Mouse (Mus musculus) forebrain, embryonic 16.5 days (tissue): ENCODE data around the gene Fam57b. TPM values are rescaled to one million over a fixed set of nuclear protein-coding genes. Genes with fewer than 3 reads are reported as not detected.
A peak's percentile ranks its signal among the peaks of the same experiment; 100 is the strongest.

Experiments used
- ATAC-seq: fragments of 200-750 bp; cut with Nextera tagmentation; 2 replicates; pipeline ENCODE4 v1.8.0; 2017; ENCODE audit warnings: mild to moderate bottlenecking, moderate library complexity
- H3K27ac ChIP-seq: fragments of 300-500 bp; sonication (generic); 2 replicates; pipeline ENCODE4 v1.5.1; 2014; ENCODE audit warnings: low read length, control low read depth
- H3K27me3 ChIP-seq: fragments of 300-500 bp; sonication (generic); replicated peaks from 2 replicates; pipeline ENCODE4 v1.6.1; 2014; ENCODE audit warnings: low read length; ENCODE audit not compliant: control insufficient read depth, insufficient read depth
- H3K36me3 ChIP-seq: fragments of 300-500 bp; sonication (generic); 2 replicates; pipeline ENCODE4 v1.6.1; 2014; ENCODE audit not compliant: control insufficient read depth, insufficient read depth
- H3K4me1 ChIP-seq: fragments of 300-500 bp; sonication (generic); replicated peaks from 2 replicates; pipeline ENCODE4 v1.6.1; 2014; ENCODE audit warnings: low read length; ENCODE audit not compliant: control insufficient read depth, insufficient read depth
- H3K4me2 ChIP-seq: fragments of 300-500 bp; sonication (generic); 2 replicates; pipeline ENCODE4 v1.6.1; 2014; ENCODE audit warnings: mild to moderate bottlenecking, low read length, control low read depth
- H3K4me3 ChIP-seq: fragments of 300-500 bp; sonication (generic); replicated peaks from 2 replicates; pipeline ENCODE4 v1.5.1; 2014; ENCODE audit warnings: mild to moderate bottlenecking, low read length, control low read depth
- H3K9ac ChIP-seq: fragments of 300-500 bp; sonication (generic); replicated peaks from 2 replicates; pipeline ENCODE4 v1.6.1; 2014; ENCODE audit warnings: low read depth, low read length, control low read depth
- H3K9me3 ChIP-seq: fragments of 300-500 bp; sonication (generic); 2 replicates; pipeline ENCODE4 v1.6.1; 2016; ENCODE audit warnings: low read length; ENCODE audit not compliant: control insufficient read depth
- WGBS: fragments of 180-500 bp; shearing (Covaris S2); extraction: QIAGEN DNeasy Blood & Tissue Kit; methylation state at CpG from one replicate; pipeline ENCODE4 v1.1.7; 2014; 5-methylcytosine and 5-hydroxymethylcytosine counted together
- polyA plus RNA-seq: library from polyadenylated mRNA; unstranded; fragments of >200 nt; fragmentation: Nextera tagmentation; extraction: Ambion mirVana; gene quantifications from 2 replicates; pipeline ENCODE4 v1.2.1, GENCODE M21; 2015

The Fam57b gene
- polyA plus RNA-seq, 1 experiment from 2014 or later: 40.4 TPM

- no peak overlapping the region for H3K4me3 ChIP-seq
- 52% methylated on average over 11 of the region's 11 CpGs for WGBS
Measured at GRCm38 (mm10) chr7:126781661-126782370, 15.7 kb upstream of the Fam57b start.

GRCm38 (mm10) chr7:126782693-126783092 lies 14.8 kb upstream of the Fam57b start:
- Histone ChIP-seq H3K27ac (no peak overlapping the region), H3K4me3 (no peak overlapping the region), H3K4me2 (no peak overlapping the region), H3K36me3 (peaks cover 30% of the 10 kb centered on the region), H3K27me3 (no peaks in the 10 kb centered on the region), H3K4me1 (peaks cover 32% of the 10 kb centered on the region), H3K9me3 (no peaks in the 10 kb centered on the region), H3K9ac (no peak overlapping the region)
- ATAC-seq: no peak
- 83% methylated on average over 13 of the region's 13 CpGs for WGBS

More at GRCm38 (mm10) chr7:126781661-126782370, 15.7 kb upstream of the Fam57b start:
- Histone ChIP-seq H3K36me3 (peaks cover 23% of the 10 kb centered on the region), H3K9ac (no peak overlapping the region), H3K27me3 (no peaks in the 10 kb centered on the region), H3K4me2 (no peak overlapping the region), H3K27ac (no peak overlapping the region), H3K4me1 (peaks cover 37% of the 10 kb centered on the region), H3K9me3 (no peaks in the 10 kb centered on the region)
- no peak for ATAC-seq

- H3K27ac ChIP-seq: no peak overlapping the region
- H3K9me3 ChIP-seq: no peaks in the 10 kb centered on the region
- H3K9ac ChIP-seq: no peak overlapping the region
- no peak for ATAC-seq
- H3K27me3 ChIP-seq: no peaks in the 10 kb centered on the region
- 89% methylated on average over 7 of the region's 7 CpGs for WGBS
- H3K36me3 ChIP-seq: peaks cover 37% of the 10 kb centered on the region
- no peak overlapping the region for H3K4me2 ChIP-seq
- H3K4me3 ChIP-seq: no peak overlapping the region
- peaks cover 19% of the 10 kb centered on the region for H3K4me1 ChIP-seq
Measured at GRCm38 (mm10) chr7:126784469-126784868, 13.0 kb upstream of the Fam57b start.

- H3K4me1 ChIP-seq: peaks cover 13% of the 10 kb centered on the region
- 89% methylated on average over 4 of the region's 4 CpGs for WGBS
- no peak overlapping the region for H3K27ac ChIP-seq
- H3K4me3 ChIP-seq: no peak overlapping the region
- H3K27me3 ChIP-seq: no peaks in the 10 kb centered on the region
- ATAC-seq: no peak
- no peaks in the 10 kb centered on the region for H3K9me3 ChIP-seq
- H3K4me2 ChIP-seq: no peak overlapping the region
- H3K9ac ChIP-seq: no peak overlapping the region
- H3K36me3 ChIP-seq: peaks cover 43% of the 10 kb centered on the region
Measured at GRCm38 (mm10) chr7:126785056-126785455, 12.4 kb upstream of the Fam57b start.

GRCm38 (mm10) chr7:126786142-126786541 lies 11.3 kb upstream of the Fam57b start:
- WGBS: 87% methylated on average over 14 of the region's 14 CpGs
- peaks cover 12% of the 10 kb centered on the region for H3K4me1 ChIP-seq
- no peaks in the 10 kb centered on the region for H3K27me3 ChIP-seq
- ATAC-seq: no peak
- H3K4me2 ChIP-seq: no peak overlapping the region
- H3K4me3 ChIP-seq: no peak overlapping the region
- no peak overlapping the region for H3K27ac ChIP-seq
- H3K36me3 ChIP-seq: peaks cover 43% of the 10 kb centered on the region
- H3K9me3 ChIP-seq: no peaks in the 10 kb centered on the region
- H3K9ac ChIP-seq: no peak overlapping the region

- peaks cover 40% of the 10 kb centered on the region for H3K36me3 ChIP-seq
- no peak overlapping the region for H3K4me2 ChIP-seq
- H3K4me1 ChIP-seq: peaks cover 19% of the 10 kb centered on the region
- no peak overlapping the region for H3K4me3 ChIP-seq
- WGBS: 91% methylated on average over 4 of the region's 4 CpGs
- no peak overlapping the region for H3K27ac ChIP-seq
- no peaks in the 10 kb centered on the region for H3K9me3 ChIP-seq
- H3K27me3 ChIP-seq: no peaks in the 10 kb centered on the region
- no peak for ATAC-seq
- H3K9ac ChIP-seq: no peak overlapping the region
Measured at GRCm38 (mm10) chr7:126789141-126789540, 8.3 kb upstream of the Fam57b start.

- peak within 1 kb of the TSS; percentile 78 for H3K9ac ChIP-seq
- WGBS: under 1% methylated on average over 73 of the region's 83 CpGs
- H3K4me3 ChIP-seq: peak within 1 kb of the TSS; percentile 88
- H3K27ac ChIP-seq: peak within 1 kb of the TSS; percentile 87
- ATAC-seq: peak; percentile 96
- H3K9me3 ChIP-seq: no peaks in the 10 kb centered on the region
- peak within 1 kb of the TSS; percentile 94 for H3K4me2 ChIP-seq
- peaks cover 23% of the 10 kb centered on the region for H3K4me1 ChIP-seq
- H3K27me3 ChIP-seq: no peaks in the 10 kb centered on the region
- H3K36me3 ChIP-seq: peaks cover 27% of the 10 kb centered on the region
Measured at GRCm38 (mm10) chr7:126791851-126792720, 5.4 kb upstream of the Fam57b start, which contains the start of gene Ppp4c. Gene Ppp4c, minus strand, starts transcription at chr7:126792496.

GRCm38 (mm10) chr7:126792721-126793443 lies 4.6 kb upstream of the Fam57b start:
- peaks cover 31% of the 10 kb centered on the region for H3K4me1 ChIP-seq
- ATAC-seq: peak; percentile 26; the same call in 1 of the 2 replicates

More at GRCm38 (mm10) chr7:126792721-126793443, 4.6 kb upstream of the Fam57b start:
- Histone ChIP-seq H3K9me3 (no peaks in the 10 kb centered on the region), H3K4me3 (peak overlapping the region; percentile 88), H3K4me2 (peak overlapping the region; percentile 51), H3K27me3 (no peaks in the 10 kb centered on the region), H3K9ac (peak overlapping the region; percentile 37), H3K36me3 (peaks cover 23% of the 10 kb centered on the region), H3K27ac (peak overlapping the region; percentile 87)
- 30% methylated on average over 11 of the region's 11 CpGs for WGBS
